Mouse (Mus musculus) cortical plate, adult 2 months (tissue): ENCODE data around the gene Sema6d.

Experiments
- CTCF ChIP-seq: fragments of 200-500 bp; IDR thresholded peaks from 2 replicates; pipeline ENCODE4 v1.5.1; 2011; ENCODE audit warnings: mild to moderate bottlenecking, control low read depth, low read length; ENCODE audit not compliant: insufficient read depth; ENCODE audit errors: extremely low read depth
- POLR2A ChIP-seq: fragments of 200-500 bp; IDR thresholded peaks from 2 replicates; pipeline ENCODE4 v1.6.1; 2011; ENCODE audit warnings: mild to moderate bottlenecking, low read length, control low read depth; ENCODE audit not compliant: insufficient read depth; ENCODE audit errors: extremely low read depth

- TF ChIP-seq POLR2A: no peak
- TF ChIP-seq CTCF: no peak
These were observed 443.1 kb downstream of the Sema6d start for GRCm38 (mm10) chr2:124532906-124533305.
